Mouse (Mus musculus): ENCODE measurements around the gene Shtn1.

DNA sequence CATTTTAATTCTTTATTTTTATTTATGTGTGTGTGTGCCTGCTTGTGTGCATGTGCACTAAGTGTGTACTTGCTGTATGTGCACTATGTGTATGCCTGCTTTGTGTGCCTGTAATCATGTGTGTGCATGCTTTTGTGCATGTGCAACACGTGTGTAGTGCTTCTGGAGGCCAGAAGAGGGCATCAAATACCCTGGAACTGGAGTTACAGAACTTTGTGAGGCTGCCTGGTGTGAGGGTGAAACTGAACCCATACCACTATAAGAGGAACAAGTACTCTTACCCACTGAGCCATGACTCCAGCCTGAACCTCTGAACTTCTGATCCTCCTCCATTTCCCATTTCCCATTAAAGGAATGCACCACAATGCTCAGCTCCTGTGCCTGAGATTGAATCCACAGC is 34.0 kb upstream of the Shtn1 start:
- TF ChIP-seq CTCF (IDR thresholded peaks at IDR 0.05; ENCODE audit: low read depth) (no peak), EP300 (IDR thresholded peaks at IDR 0.05; ENCODE audit: low read depth) (no peak)
